Mouse (Mus musculus): ENCODE data around the gene Adam17. TPM values are rescaled to one million over a fixed set of nuclear protein-coding genes. Genes with fewer than 3 reads are reported as not detected.
"Not testable (repeated sequence)": the region's sequence is repeated elsewhere in the genome, so short reads cannot be mapped to it uniquely, and the experiment has no call there.

Adam17 gene
- polyA plus RNA-seq, 1 experiment from 2014 or later = 42.2 TPM

DNA sequence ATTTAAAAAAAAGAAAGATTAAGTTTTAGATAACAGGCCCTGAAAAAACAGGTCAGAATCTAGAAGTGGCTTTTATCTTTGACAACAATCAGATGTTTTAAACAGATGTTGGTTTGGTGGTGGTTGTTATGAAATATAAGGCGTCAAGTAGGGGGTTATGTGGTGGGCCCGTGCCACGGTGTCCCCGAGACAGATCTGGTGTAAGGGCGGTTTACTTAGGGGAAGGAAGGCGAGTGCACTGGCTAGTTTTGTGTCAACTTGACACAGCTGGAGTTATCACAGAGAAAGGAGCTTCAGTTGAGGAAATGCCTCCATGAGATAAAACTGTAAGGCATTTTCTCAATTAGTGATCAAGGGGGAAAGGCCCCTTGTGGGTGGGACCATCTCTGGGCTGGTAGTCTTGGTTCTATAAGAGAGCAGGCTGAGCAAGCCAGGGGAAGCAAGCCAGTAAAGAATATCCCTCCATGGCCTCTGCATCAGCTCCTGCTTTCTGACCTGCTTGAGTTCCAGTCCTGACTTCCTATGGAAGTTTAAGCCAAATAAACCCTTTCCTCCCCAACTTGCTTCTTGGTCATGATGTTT is 5.4 kb upstream of the Adam17 start:
- not testable (repeated sequence) for H3K27me3 ChIP-seq; H3K9ac ChIP-seq; ATAC-seq (ENCODE audit: insufficient number of reproducible peaks, insufficient read depth, low FRiP score, low TSS enrichment, low read depth); H3K4me2 ChIP-seq; H3K27ac ChIP-seq; H3K4me3 ChIP-seq; H3K9me3 ChIP-seq; H3K36me3 ChIP-seq; H3K4me1 ChIP-seq
- 78% methylated on average over 6 of the region's 6 CpGs for WGBS

DNA sequence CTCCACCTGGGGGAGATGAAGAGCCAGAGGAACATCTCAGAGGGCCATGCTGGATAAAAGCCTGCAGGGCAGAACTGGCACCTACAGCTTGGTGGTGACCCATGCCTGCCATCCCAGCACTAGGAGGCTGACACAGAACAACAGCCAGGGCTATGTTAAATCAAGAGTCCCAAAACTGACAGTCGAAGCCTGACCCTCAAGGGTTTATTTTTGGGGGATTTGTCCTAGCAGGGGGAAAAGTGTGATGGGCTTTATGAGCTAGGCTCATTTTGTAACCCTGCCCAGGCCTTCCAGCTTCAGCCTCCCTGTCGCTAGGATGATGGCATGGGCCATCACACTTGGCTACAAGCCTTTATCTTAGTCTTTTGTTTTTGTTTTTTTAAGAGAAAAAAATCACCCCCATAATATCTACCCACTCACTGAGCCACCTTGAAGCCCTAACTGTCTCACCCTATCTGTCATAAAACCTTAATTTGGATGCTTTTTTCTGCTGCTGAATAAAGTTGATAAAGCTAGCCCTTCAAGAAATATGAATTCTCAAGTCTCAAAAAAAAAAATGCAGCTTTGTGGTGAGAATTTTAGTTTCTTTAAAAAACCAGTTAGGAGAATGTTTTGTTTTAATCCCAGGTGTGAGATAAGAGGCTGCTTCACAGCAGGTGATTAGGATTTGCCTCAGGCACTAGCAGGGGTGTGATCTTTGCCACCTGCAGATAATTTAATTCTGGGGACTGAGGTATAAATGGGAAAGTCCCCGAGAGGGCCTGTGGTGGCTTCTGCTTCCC is 2.1 kb upstream of the Adam17 start:
- H3K36me3 ChIP-seq = no peaks in the 10 kb centered on the region
- no peaks in the 10 kb centered on the region for H3K27me3 ChIP-seq
- 46% methylated on average over 3 of the region's 3 CpGs for WGBS
- ATAC-seq (ENCODE audit: insufficient number of reproducible peaks, insufficient read depth, low FRiP score, low TSS enrichment, low read depth) = no peak
- H3K4me3 ChIP-seq = no peak overlapping the region
- no peak overlapping the region for H3K27ac ChIP-seq
- no peak overlapping the region for H3K9ac ChIP-seq
- H3K9me3 ChIP-seq = no peaks in the 10 kb centered on the region
- peaks cover 8% of the 10 kb centered on the region; the same call in 1 of the 2 replicates for H3K4me1 ChIP-seq
- H3K4me2 ChIP-seq = no peak overlapping the region

DNA sequence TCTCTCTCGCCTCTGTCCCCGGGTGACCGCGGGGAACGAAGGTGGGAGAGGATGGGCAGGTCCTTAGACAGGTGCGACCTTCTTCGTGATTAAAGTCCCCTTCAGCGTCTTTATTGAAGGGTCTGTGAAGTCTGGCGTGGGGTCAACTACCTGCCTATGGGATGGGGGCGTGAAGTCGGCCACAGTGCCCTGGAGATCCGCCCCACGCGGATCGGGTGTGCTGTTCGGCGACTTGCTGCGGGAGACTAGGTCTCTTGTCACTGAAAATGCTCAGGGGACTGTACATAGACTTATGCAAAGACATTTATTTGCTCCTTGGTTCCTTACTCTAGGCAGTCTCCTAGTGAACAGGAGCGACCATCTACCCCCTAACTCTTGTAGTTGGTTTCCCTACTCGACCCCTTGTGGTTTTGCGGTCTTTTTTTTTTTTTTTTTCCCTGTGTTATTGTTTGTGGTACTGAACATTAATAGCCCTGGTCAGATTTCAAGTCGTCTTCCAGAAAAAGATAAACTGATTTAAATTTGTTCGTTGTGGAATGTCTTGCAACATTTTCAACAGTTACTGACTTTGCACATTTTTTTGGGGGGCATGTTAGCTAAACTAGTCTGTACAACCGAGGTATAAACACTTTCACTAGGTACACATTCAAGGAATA is 516 bp upstream of the Adam17 start:
- peak overlapping the region; percentile 78 for H3K4me3 ChIP-seq
- H3K4me2 ChIP-seq = peak overlapping the region; percentile 67
- no peaks in the 10 kb centered on the region for H3K27me3 ChIP-seq
- H3K4me1 ChIP-seq = peaks cover 8% of the 10 kb centered on the region; the same call in 1 of the 2 replicates
- no peaks in the 10 kb centered on the region for H3K9me3 ChIP-seq
- WGBS = 3% methylated on average over 24 of the region's 24 CpGs
- peak overlapping the region; percentile 96 for H3K27ac ChIP-seq
- H3K36me3 ChIP-seq = no peaks in the 10 kb centered on the region
- peak overlapping the region; percentile 91 for H3K9ac ChIP-seq
- peak; percentile 70 for ATAC-seq (ENCODE audit: insufficient number of reproducible peaks, insufficient read depth, low FRiP score, low TSS enrichment, low read depth)

DNA sequence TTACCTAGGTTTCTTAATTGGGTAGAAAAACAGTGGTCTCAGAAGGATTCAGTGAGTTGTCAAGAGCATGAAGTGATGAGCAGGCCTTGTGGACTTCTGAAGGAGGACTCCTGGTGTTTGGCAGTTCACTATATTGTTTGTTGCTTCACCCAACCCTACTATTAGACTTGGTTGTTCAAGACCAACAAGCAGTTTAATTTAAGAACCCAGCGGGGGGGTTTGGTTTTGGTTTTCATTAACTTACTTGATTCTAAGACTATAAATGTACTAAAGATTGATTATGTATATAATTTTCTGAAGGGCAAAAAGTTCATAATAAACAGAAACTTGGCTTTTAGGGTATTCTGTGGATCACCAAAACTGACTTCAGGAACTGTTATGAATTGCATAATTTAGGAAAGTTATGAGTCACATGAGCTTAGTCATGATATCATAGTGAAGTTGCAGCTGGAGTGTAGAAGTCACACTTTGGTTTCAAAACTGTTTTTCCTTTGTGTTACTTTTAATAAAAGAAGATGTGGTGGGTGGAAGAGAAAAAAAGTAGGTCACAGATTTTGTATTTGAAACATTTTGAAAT is 3.3 kb downstream of the Adam17 start:
- no peak overlapping the region for H3K27ac ChIP-seq
- 98% methylated on average over 1 of the region's 1 CpGs for WGBS
- no peak overlapping the region for H3K9ac ChIP-seq
- H3K4me2 ChIP-seq = no peak overlapping the region
- H3K9me3 ChIP-seq = no peaks in the 10 kb centered on the region
- H3K27me3 ChIP-seq = no peaks in the 10 kb centered on the region
- no peak for ATAC-seq (ENCODE audit: insufficient number of reproducible peaks, insufficient read depth, low FRiP score, low TSS enrichment, low read depth)
- peaks cover 8% of the 10 kb centered on the region; the same call in 1 of the 2 replicates for H3K4me1 ChIP-seq
- no peak overlapping the region for H3K4me3 ChIP-seq
- H3K36me3 ChIP-seq = no peaks in the 10 kb centered on the region

DNA sequence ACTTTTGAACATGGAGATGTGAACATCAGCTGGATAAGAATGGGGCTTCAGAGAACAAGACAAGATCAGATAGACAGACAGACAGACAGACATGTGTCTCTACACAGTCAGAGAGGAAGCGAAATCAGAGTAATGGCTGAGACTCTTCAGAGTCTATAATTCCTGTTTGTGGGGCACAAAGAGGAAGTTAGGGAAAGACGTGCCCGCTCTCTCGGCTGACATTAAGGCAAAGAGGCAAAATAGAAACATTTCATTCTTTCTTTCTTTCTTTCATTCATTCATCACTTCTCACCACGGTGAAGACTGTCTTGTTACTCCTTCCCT is 4.4 kb downstream of the Adam17 start:
- 0 out of 2 replicates have a peak, but pooled peaks cover 3% of the 10 kb centered on the region for H3K4me1 ChIP-seq
- no peak overlapping the region for H3K9ac ChIP-seq
- H3K4me3 ChIP-seq = no peak overlapping the region
- no peaks in the 10 kb centered on the region for H3K36me3 ChIP-seq
- WGBS = 90% methylated on average over 5 of the region's 5 CpGs
- no peak overlapping the region for H3K27ac ChIP-seq
- H3K9me3 ChIP-seq = no peaks in the 10 kb centered on the region
- no peak for ATAC-seq (ENCODE audit: insufficient number of reproducible peaks, insufficient read depth, low FRiP score, low TSS enrichment, low read depth)
- H3K4me2 ChIP-seq = no peak overlapping the region
- no peaks in the 10 kb centered on the region for H3K27me3 ChIP-seq

DNA sequence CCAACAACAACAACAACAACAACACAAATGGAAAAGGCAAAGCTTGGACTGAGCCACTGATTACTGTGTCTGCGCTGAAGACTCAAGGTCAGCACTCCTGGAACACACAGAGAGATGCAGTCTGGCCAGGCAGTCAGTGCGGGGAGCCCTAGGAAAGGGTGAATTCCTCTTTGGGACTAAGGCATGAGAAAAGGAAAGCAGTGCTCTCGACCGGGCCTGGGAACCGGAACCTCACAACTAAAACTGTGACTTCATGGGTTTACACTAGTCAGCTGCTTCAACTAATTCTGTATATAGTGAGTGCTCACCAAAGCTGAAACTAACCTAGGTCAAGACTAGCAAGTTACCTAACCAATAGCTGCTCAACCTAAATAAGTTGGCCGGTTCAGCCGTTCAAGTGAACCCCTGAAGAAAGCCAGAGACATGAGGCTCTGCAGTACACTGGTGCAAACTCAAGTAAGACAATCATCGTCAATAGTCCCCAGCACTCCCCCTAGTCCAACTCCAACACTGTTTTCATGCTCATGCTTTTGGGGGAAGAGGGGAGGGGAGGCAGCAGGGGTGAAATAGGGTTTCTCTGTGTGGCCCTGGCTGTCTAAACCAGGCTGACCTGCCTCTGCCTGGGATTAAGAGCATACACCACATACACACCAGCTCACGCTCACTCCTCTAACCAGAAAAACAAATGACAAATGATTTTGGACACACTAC is 4.9 kb downstream of the Adam17 start:
- Histone ChIP-seq H3K9me3 (no peaks in the 10 kb centered on the region), H3K4me2 (no peak overlapping the region), H3K27me3 (no peaks in the 10 kb centered on the region), H3K4me1 (0 out of 2 replicates have a peak, but pooled peaks cover 3% of the 10 kb centered on the region), H3K27ac (no peak overlapping the region), H3K36me3 (no peaks in the 10 kb centered on the region), H3K9ac (no peak overlapping the region), H3K4me3 (no peak overlapping the region)
- ATAC-seq (ENCODE audit: insufficient number of reproducible peaks, insufficient read depth, low FRiP score, low TSS enrichment, low read depth) = no peak
- WGBS = 91% methylated on average over 9 of the region's 9 CpGs

DNA sequence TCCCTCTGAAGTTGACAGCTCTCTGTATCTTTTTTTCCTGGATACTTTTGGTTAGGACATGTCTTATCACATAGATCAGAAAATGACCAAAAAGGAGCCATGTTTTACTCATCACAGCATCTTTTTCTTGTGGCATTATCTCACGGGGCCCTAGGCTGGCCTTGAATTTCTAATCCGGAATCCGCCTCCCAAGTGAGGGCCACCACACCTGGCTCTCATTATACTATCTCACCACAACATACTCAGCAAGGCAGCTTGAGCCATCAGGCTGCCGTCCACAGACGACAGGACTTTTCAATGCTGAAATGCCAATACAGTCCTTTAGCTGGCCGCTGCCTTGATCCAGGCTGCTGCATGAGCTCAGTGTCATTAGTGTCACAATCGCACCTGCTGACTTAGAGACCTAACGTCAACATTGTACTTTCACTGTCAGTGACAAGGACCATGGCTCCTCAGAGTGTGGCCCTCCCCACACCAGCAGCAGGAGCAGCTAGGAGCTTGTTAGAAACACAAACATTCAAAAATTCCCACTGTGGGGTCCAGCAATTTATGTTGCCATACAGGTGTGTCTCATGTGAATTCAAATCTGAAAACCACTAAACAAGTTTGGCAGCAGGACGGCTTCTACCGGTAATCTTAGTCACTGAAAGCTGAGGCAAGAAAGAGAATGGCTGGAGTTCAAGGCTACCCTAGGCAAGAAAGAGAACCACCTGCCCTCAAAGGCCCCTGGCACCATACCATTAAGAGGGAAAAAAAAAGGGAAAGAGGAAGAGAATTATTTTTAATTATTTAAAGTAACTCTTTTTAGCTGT is 8.6 kb downstream of the Adam17 start:
- H3K27ac ChIP-seq = no peak overlapping the region
- H3K9ac ChIP-seq = no peak overlapping the region
- 54% methylated on average over 10 of the region's 10 CpGs for WGBS
- no peak overlapping the region for H3K4me2 ChIP-seq
- H3K9me3 ChIP-seq = no peaks in the 10 kb centered on the region
- H3K4me3 ChIP-seq = no peak overlapping the region
- H3K4me1 ChIP-seq = no peaks in the 10 kb centered on the region
- peaks cover 15% of the 10 kb centered on the region; the same call in 1 of the 2 replicates for H3K36me3 ChIP-seq
- ATAC-seq (ENCODE audit: insufficient number of reproducible peaks, insufficient read depth, low FRiP score, low TSS enrichment, low read depth) = no peak
- no peaks in the 10 kb centered on the region for H3K27me3 ChIP-seq

DNA sequence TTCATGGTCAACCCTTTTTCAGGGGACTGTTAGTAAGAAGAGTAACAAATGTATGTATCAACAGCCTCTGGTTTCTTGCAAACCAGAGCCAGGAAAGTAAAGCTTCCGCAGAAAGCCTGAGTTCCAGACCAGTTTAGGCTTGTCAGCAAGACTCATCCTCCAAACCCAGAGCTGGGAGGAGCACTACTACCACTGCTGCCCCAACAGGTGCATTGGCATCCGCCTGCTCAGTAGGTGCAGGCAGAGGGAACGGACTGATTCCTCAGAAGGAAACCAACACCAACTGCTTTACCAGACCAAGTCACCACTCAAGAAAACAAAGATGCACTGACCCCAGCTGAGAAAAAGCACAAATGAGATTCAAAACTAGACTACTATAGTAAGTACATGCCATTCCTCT is 10.2 kb downstream of the Adam17 start:
- no peaks in the 10 kb centered on the region for H3K4me1 ChIP-seq
- H3K27ac ChIP-seq = no peak overlapping the region
- 85% methylated on average over 3 of the region's 3 CpGs for WGBS

DNA sequence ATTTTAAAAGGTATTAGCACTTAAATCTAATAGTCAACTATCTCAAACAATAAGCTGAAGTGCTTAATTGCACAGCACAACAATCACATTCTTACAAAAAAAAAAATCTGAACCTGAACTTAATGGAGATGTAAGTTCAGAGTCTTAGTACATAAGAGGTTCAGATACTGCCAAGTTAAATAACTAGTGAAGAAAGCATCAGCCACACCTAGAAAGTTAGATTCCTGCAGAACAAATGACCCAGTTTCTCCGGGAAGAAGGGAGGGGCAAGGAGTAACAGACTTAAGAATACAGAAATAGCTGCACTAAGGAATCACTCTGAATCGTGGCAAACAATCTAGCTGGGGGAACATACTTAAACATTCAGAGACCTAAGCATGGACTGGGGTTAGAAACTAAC is 10.7 kb downstream of the Adam17 start:
- Histone ChIP-seq H3K4me1 (no peaks in the 10 kb centered on the region), H3K9me3 (no peaks in the 10 kb centered on the region), H3K9ac (no peak overlapping the region), H3K36me3 (peaks cover 15% of the 10 kb centered on the region; the same call in 1 of the 2 replicates), H3K4me2 (no peak overlapping the region), H3K27ac (no peak overlapping the region), H3K27me3 (no peaks in the 10 kb centered on the region), H3K4me3 (no peak overlapping the region)
- WGBS = 72% methylated on average over 2 of the region's 2 CpGs
- ATAC-seq (ENCODE audit: insufficient number of reproducible peaks, insufficient read depth, low FRiP score, low TSS enrichment, low read depth) = no peak

More for the DNA sequence above, 10.2 kb downstream of the Adam17 start:
- ATAC-seq (ENCODE audit: insufficient number of reproducible peaks, insufficient read depth, low FRiP score, low TSS enrichment, low read depth) = no peak
- Histone ChIP-seq H3K9me3 (no peaks in the 10 kb centered on the region), H3K4me3 (no peak overlapping the region), H3K36me3 (peaks cover 15% of the 10 kb centered on the region; the same call in 1 of the 2 replicates), H3K27me3 (no peaks in the 10 kb centered on the region), H3K4me2 (no peak overlapping the region), H3K9ac (no peak overlapping the region)

DNA sequence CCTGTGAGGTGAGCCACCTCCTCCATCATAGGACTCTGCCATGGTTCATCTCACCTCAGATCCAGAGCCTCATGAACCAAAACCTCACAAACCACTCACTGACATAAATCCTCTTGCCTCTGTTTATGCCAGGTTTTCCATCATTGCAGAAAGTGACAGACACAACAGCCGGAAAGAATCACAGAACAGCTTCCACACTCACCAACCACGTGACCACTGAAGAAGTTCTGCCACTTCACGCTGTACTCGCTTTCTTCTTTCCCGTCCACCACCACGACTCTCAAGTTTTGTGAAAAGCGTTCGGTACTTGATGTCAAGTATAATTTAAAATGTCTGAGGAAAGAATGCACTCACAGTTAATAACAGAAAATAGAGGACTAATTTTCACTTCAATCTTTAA is 19.8 kb downstream of the Adam17 start:
- H3K4me3 ChIP-seq = no peak overlapping the region
- H3K36me3 ChIP-seq = peaks cover 64% of the 10 kb centered on the region
- no peak for ATAC-seq (ENCODE audit: insufficient number of reproducible peaks, insufficient read depth, low FRiP score, low TSS enrichment, low read depth)
- H3K4me2 ChIP-seq = no peak overlapping the region
- 94% methylated on average over 8 of the region's 8 CpGs for WGBS
- no peak overlapping the region for H3K27ac ChIP-seq
- H3K9ac ChIP-seq = no peak overlapping the region
- H3K4me1 ChIP-seq = no peaks in the 10 kb centered on the region
- H3K9me3 ChIP-seq = no peaks in the 10 kb centered on the region
- no peaks in the 10 kb centered on the region for H3K27me3 ChIP-seq
